Mouse (Mus musculus) embryonic facial prominence, embryonic 15.5 days (tissue): ENCODE measurements around the gene Bcat1. TPM values are rescaled to one million over a fixed set of nuclear protein-coding genes. Genes with fewer than 3 reads are reported as not detected.
A peak's percentile ranks its signal among the peaks of the same experiment; 100 is the strongest.

Source experiments
- ATAC-seq: fragments of 200-750 bp; cut with Nextera tagmentation; 2 replicates; pipeline ENCODE4 v1.8.0; 2017; ENCODE audit warnings: low read depth, moderate TSS enrichment; ENCODE audit not compliant: insufficient number of reproducible peaks, low FRiP score, low TSS enrichment
- H3K27ac ChIP-seq: fragments of 300-500 bp; sonication (generic); replicated peaks from 2 replicates; pipeline ENCODE4 v1.5.1; 2015; ENCODE audit warnings: mild to moderate bottlenecking, inconsistent platforms
- H3K27me3 ChIP-seq: fragments of 300-500 bp; sonication (generic); 2 replicates; pipeline ENCODE4 v1.6.1; 2015; ENCODE audit warnings: inconsistent platforms
- H3K36me3 ChIP-seq: fragments of 300-500 bp; sonication (generic); 2 replicates; pipeline ENCODE4 v1.6.1; 2015; ENCODE audit warnings: mild to moderate bottlenecking, inconsistent platforms
- H3K4me1 ChIP-seq: fragments of 300-500 bp; sonication (generic); 2 replicates; pipeline ENCODE4 v1.6.1; 2015; ENCODE audit warnings: inconsistent platforms
- H3K4me2 ChIP-seq: fragments of 300-500 bp; sonication (generic); replicated peaks from 2 replicates; pipeline ENCODE4 v1.6.1; 2015; ENCODE audit warnings: mild to moderate bottlenecking, inconsistent platforms
- H3K4me3 ChIP-seq: fragments of 300-500 bp; sonication (generic); replicated peaks from 2 replicates; pipeline ENCODE4 v1.5.1; 2015; ENCODE audit warnings: mild to moderate bottlenecking, inconsistent platforms
- H3K9ac ChIP-seq: fragments of 300-500 bp; sonication (generic); 2 replicates; pipeline ENCODE4 v1.6.1; 2015; ENCODE audit warnings: inconsistent platforms
- H3K9me3 ChIP-seq: fragments of 300-500 bp; sonication (generic); replicated peaks from 2 replicates; pipeline ENCODE4 v1.6.1; 2016; ENCODE audit warnings: inconsistent platforms
- WGBS: fragments of 180-500 bp; shearing (Covaris S2); methylation state at CpG from one replicate; pipeline ENCODE4 v1.1.7; 2015; 5-methylcytosine and 5-hydroxymethylcytosine counted together
- polyA plus RNA-seq: library from polyadenylated mRNA; unstranded; fragments of >200 nt; fragmentation: Nextera tagmentation; extraction: Ambion mirVana; gene quantifications from 2 replicates; pipeline ENCODE4 v1.2.1, GENCODE M21; 2015

The Bcat1 gene
- polyA plus RNA-seq, 1 experiment from 2014 or later = 22.7 TPM

GRCm38 (mm10) chr6:145090928-145091327, 14.9 kb upstream of the Bcat1 start:
- no peak for ATAC-seq
- Histone ChIP-seq H3K9me3 (no peaks in the 10 kb centered on the region), H3K4me1 (no peaks in the 10 kb centered on the region), H3K27me3 (no peaks in the 10 kb centered on the region), H3K4me2 (no peak overlapping the region), H3K4me3 (no peak overlapping the region), H3K27ac (no peak overlapping the region), H3K36me3 (no peaks in the 10 kb centered on the region), H3K9ac (no peak overlapping the region)
- WGBS = 69% methylated on average over 5 of the region's 5 CpGs

- Histone ChIP-seq H3K9ac (no peak overlapping the region), H3K4me2 (no peak overlapping the region), H3K4me3 (no peak overlapping the region), H3K36me3 (no peaks in the 10 kb centered on the region), H3K4me1 (no peaks in the 10 kb centered on the region), H3K27me3 (no peaks in the 10 kb centered on the region), H3K9me3 (no peaks in the 10 kb centered on the region), H3K27ac (no peak overlapping the region)
- WGBS = 65% methylated on average over 6 of the region's 6 CpGs
- no peak for ATAC-seq
These were observed 14.3 kb upstream of the Bcat1 start for GRCm38 (mm10) chr6:145090201-145090863.

- Histone ChIP-seq H3K27ac (no peak overlapping the region), H3K4me1 (no peaks in the 10 kb centered on the region), H3K9me3 (no peaks in the 10 kb centered on the region), H3K9ac (no peak overlapping the region), H3K4me2 (no peak overlapping the region), H3K36me3 (no peaks in the 10 kb centered on the region), H3K4me3 (no peak overlapping the region), H3K27me3 (no peaks in the 10 kb centered on the region)
- ATAC-seq = no peak
- 81% methylated on average over 4 of the region's 4 CpGs for WGBS
These were observed 13.4 kb upstream of the Bcat1 start for GRCm38 (mm10) chr6:145089373-145089772.

- Histone ChIP-seq H3K4me2 (no peak overlapping the region), H3K27ac (no peak overlapping the region), H3K4me3 (no peak overlapping the region), H3K9me3 (no peaks in the 10 kb centered on the region), H3K27me3 (no peaks in the 10 kb centered on the region), H3K36me3 (no peaks in the 10 kb centered on the region), H3K9ac (no peak overlapping the region), H3K4me1 (no peaks in the 10 kb centered on the region)
- ATAC-seq = no peak
- 46% methylated on average over 4 of the region's 4 CpGs for WGBS
These were observed 12.6 kb upstream of the Bcat1 start for GRCm38 (mm10) chr6:145088451-145089113.

- 88% methylated on average over 8 of the region's 8 CpGs for WGBS
- H3K9me3 ChIP-seq = no peaks in the 10 kb centered on the region
- no peak overlapping the region for H3K4me3 ChIP-seq
- H3K27me3 ChIP-seq = no peaks in the 10 kb centered on the region
- ATAC-seq = no peak
- no peaks in the 10 kb centered on the region for H3K36me3 ChIP-seq
- no peak overlapping the region for H3K9ac ChIP-seq
- no peak overlapping the region for H3K4me2 ChIP-seq
- no peak overlapping the region for H3K27ac ChIP-seq
- no peaks in the 10 kb centered on the region for H3K4me1 ChIP-seq
These were observed 8.5 kb upstream of the Bcat1 start for GRCm38 (mm10) chr6:145084343-145085117.

- H3K4me3 ChIP-seq = no peak overlapping the region
- H3K4me2 ChIP-seq = no peak overlapping the region
- H3K4me1 ChIP-seq = no peaks in the 10 kb centered on the region
- no peak overlapping the region for H3K27ac ChIP-seq
- H3K36me3 ChIP-seq = no peaks in the 10 kb centered on the region
- H3K27me3 ChIP-seq = no peaks in the 10 kb centered on the region
- no peak overlapping the region for H3K9ac ChIP-seq
- ATAC-seq = no peak
- WGBS = 50% methylated on average over 4 of the region's 4 CpGs
- no peaks in the 10 kb centered on the region for H3K9me3 ChIP-seq
These were observed 5.7 kb upstream of the Bcat1 start for GRCm38 (mm10) chr6:145081721-145082120.

GRCm38 (mm10) chr6:145079087-145079759, 3.2 kb upstream of the Bcat1 start:
- no peak overlapping the region for H3K9ac ChIP-seq
- H3K27ac ChIP-seq = no peak overlapping the region
- no peaks in the 10 kb centered on the region for H3K9me3 ChIP-seq
- no peak for ATAC-seq
- no peak overlapping the region for H3K4me2 ChIP-seq
- WGBS = 81% methylated on average over 9 of the region's 9 CpGs
- H3K36me3 ChIP-seq = no peaks in the 10 kb centered on the region
- H3K27me3 ChIP-seq = peaks cover 13% of the 10 kb centered on the region
- H3K4me1 ChIP-seq = peaks cover 12% of the 10 kb centered on the region
- H3K4me3 ChIP-seq = no peak overlapping the region

- 20% methylated on average over 9 of the region's 9 CpGs for WGBS
- Histone ChIP-seq H3K4me1 (peaks cover 12% of the 10 kb centered on the region), H3K4me3 (peak overlapping the region; percentile 42), H3K27me3 (peaks cover 16% of the 10 kb centered on the region), H3K27ac (no peak overlapping the region), H3K9ac (no peak overlapping the region), H3K36me3 (no peaks in the 10 kb centered on the region), H3K4me2 (peak overlapping the region; percentile 89), H3K9me3 (no peaks in the 10 kb centered on the region)
- ATAC-seq = no peak
These were observed 302 bp upstream of the Bcat1 start for GRCm38 (mm10) chr6:145076286-145076685.

GRCm38 (mm10) chr6:145075088-145075547, 866 bp downstream of the Bcat1 start:
- Histone ChIP-seq H3K4me3 (peak overlapping the region; percentile 42), H3K36me3 (no peaks in the 10 kb centered on the region), H3K9ac (no peak overlapping the region), H3K4me2 (peak overlapping the region; percentile 89), H3K27ac (no peak overlapping the region), H3K4me1 (peaks cover 12% of the 10 kb centered on the region), H3K27me3 (peaks cover 16% of the 10 kb centered on the region), H3K9me3 (no peaks in the 10 kb centered on the region)
- ATAC-seq = no peak
- WGBS = under 1% methylated on average over 20 of the region's 20 CpGs

- ATAC-seq = no peak
- H3K36me3 ChIP-seq = no peaks in the 10 kb centered on the region
- H3K4me2 ChIP-seq = no peak overlapping the region
- no peaks in the 10 kb centered on the region for H3K9me3 ChIP-seq
- no peak overlapping the region for H3K9ac ChIP-seq
- H3K27me3 ChIP-seq = peaks cover 16% of the 10 kb centered on the region
- H3K4me3 ChIP-seq = no peak overlapping the region; the same call in 1 of the 2 replicates
- no peak overlapping the region for H3K27ac ChIP-seq
- H3K4me1 ChIP-seq = peaks cover 12% of the 10 kb centered on the region
These were observed 1.5 kb downstream of the Bcat1 start for GRCm38 (mm10) chr6:145074461-145074860.

GRCm38 (mm10) chr6:145069921-145070320, 6.1 kb downstream of the Bcat1 start:
- Histone ChIP-seq H3K4me2 (no peak overlapping the region), H3K9ac (no peak overlapping the region), H3K27me3 (peaks cover 7% of the 10 kb centered on the region), H3K27ac (no peak overlapping the region), H3K4me1 (no peaks in the 10 kb centered on the region; the same call in 1 of the 2 replicates), H3K4me3 (no peak overlapping the region), H3K36me3 (no peaks in the 10 kb centered on the region), H3K9me3 (no peaks in the 10 kb centered on the region)
- 75% methylated on average over 2 of the region's 2 CpGs for WGBS
- ATAC-seq = no peak
